Mouse (Mus musculus): ENCODE results near the gene AB124611.

DNA sequence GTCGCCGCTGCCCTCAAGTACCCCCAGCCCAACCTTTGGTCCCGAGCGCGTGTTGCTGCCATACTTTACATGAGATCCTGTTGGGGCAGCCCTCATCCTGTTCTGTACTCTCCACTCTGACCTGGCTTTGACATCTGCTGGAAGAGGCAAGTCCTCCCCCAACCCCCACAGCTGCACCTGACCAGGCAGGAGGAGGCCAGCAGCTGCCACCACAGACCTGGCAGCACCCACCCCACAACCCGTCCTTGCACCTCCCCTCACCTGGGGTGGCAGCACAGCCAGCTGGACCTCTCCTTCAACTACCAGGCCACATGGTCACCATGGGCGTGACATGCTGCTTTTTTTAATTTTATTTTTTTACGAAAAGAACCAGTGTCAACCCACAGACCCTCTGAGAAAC is 62.4 kb downstream of the AB124611 start:
- no peak for TF ChIP-seq CTCF (conservative IDR thresholded peaks at IDR 0.05; ENCODE audit: low read length)
- no peak for TF ChIP-seq NANOG (IDR thresholded peaks at IDR 0.05; ENCODE audit: borderline replicate concordance, low read length)

All from E14TG2a.4 (cell line).